Mouse (Mus musculus): ENCODE data around the gene Nucb1. TPM values are rescaled to one million over a fixed set of nuclear protein-coding genes. Genes with fewer than 3 reads are reported as not detected.

Nucb1 gene
- polyA plus RNA-seq, 1 experiment = 115 TPM

DNA sequence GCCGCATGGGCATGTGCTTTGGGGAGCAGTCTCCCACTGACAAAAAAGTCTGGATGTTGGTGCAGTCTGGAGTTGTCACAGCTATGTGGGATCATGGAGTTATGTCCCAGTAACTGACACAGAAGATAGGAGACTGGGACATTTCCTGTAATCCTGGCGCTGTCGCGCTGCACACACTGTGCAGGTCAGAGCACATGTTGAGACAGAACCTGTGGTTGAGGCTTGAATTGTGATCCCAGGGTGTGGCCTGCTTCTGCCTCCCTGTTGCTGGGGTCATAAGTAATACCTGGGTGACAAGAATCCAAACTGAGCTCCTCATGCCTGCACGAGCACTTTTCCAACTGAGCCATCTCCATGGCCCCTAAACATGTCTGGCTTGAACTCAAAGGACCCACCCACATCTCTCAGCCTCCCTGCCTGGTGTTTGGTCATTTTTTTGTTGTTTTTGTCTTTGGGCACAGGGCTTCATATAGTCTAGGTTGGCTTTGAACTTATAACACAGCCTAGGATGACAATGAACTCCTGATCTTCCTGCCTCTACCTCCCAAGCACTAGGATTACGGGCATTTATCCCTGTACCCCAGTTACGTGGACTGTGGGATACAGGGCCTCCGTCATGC is 17.9 kb downstream of the Nucb1 start:
- H3K4me3 ChIP-seq (ENCODE audit: insufficient read depth, poor library complexity, severe bottlenecking) = no peak overlapping the region
- no peaks in the 10 kb centered on the region for H3K36me3 ChIP-seq (ENCODE audit: control insufficient read depth, insufficient read depth)
- no peak for TF ChIP-seq MAX (IDR thresholded peaks at IDR 0.05)
- no peak for TF ChIP-seq CTCF (IDR thresholded peaks at IDR 0.05; ENCODE audit: control insufficient read depth, insufficient read depth, insufficient read length)
- no peak for TF ChIP-seq MYOG (IDR thresholded peaks at IDR 0.05; ENCODE audit: control insufficient read depth, extremely low read depth, insufficient read length)
- no peak for TF ChIP-seq FOSL1 (IDR thresholded peaks at IDR 0.05; ENCODE audit: insufficient read depth, low read length, poor library complexity, severe bottlenecking)
- TF ChIP-seq CEBPB (IDR thresholded peaks at IDR 0.05; ENCODE audit: low read depth) = no peak
- TF ChIP-seq MYOD1 (IDR thresholded peaks at IDR 0.05; ENCODE audit: control insufficient read depth, insufficient read length, low read depth) = no peak
- TF ChIP-seq USF1 (IDR thresholded peaks at IDR 0.05; ENCODE audit: low read depth) = no peak
- no peaks in the 10 kb centered on the region for H3K79me3 ChIP-seq (ENCODE audit: low read depth)
- no peaks in the 10 kb centered on the region for H3K27me3 ChIP-seq (ENCODE audit: control insufficient read depth, insufficient read depth, insufficient read length)
- H3ac ChIP-seq (ENCODE audit: control insufficient read depth, insufficient read length, low read depth) = no peak overlapping the region
- H3K79me2 ChIP-seq (ENCODE audit: control insufficient read depth, insufficient read depth) = no peaks in the 10 kb centered on the region

DNA sequence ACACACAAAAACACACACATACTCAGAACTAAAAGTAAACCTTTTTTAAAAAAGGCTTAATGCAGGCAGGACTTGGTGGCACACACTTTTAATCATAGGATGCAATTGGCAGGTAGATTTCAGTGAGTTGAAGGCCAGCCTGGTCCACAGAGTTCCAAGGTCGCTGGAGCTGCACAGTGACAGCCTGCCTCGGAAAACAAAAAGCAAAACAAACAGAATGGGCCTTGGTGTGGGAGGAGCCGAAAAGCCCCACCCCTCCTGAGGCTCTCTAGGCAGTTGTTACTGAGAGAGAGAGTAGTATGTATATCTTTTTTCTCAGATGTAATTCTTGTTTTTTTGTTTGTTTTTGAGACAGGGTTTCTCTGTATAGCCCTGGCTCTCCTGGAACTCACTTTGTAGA is 18.9 kb downstream of the Nucb1 start:
- H3K36me3 ChIP-seq (ENCODE audit: control insufficient read depth, insufficient read depth) = no peaks in the 10 kb centered on the region
- no peak overlapping the region for H3ac ChIP-seq (ENCODE audit: control insufficient read depth, insufficient read length, low read depth)
- no peaks in the 10 kb centered on the region for H3K79me2 ChIP-seq (ENCODE audit: control insufficient read depth, insufficient read depth)
- TF ChIP-seq MYOG (IDR thresholded peaks at IDR 0.05; ENCODE audit: control insufficient read depth, extremely low read depth, insufficient read length) (no peak), USF1 (IDR thresholded peaks at IDR 0.05; ENCODE audit: low read depth) (no peak), MAX (IDR thresholded peaks at IDR 0.05) (no peak), CTCF (IDR thresholded peaks at IDR 0.05; ENCODE audit: control insufficient read depth, insufficient read depth, insufficient read length) (no peak), MYOD1 (IDR thresholded peaks at IDR 0.05; ENCODE audit: control insufficient read depth, insufficient read length, low read depth) (no peak), CEBPB (IDR thresholded peaks at IDR 0.05; ENCODE audit: low read depth) (no peak), FOSL1 (IDR thresholded peaks at IDR 0.05; ENCODE audit: insufficient read depth, low read length, poor library complexity, severe bottlenecking) (no peak)
- no peak overlapping the region for H3K4me3 ChIP-seq (ENCODE audit: insufficient read depth, poor library complexity, severe bottlenecking)
- no peaks in the 10 kb centered on the region for H3K79me3 ChIP-seq (ENCODE audit: low read depth)
- H3K27me3 ChIP-seq (ENCODE audit: control insufficient read depth, insufficient read depth, insufficient read length) = no peaks in the 10 kb centered on the region

DNA sequence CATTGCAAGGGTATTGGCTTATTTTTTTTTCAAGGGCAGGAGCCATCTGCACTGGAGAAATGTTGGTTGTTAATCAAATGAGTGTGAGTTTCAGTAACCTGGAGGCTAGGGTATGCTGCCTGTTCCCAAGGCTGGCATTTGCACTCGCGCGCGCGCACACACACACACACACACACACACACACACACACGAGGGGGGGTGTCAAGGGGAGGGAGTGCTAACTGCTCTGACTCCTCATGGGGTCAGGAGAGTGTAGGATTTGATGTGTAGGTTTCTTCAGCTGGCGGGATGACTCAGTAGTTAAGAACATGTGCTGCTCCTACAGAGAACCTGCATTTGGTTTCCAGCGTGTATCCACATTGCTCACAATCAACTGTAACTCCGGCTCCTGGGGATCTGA is 19.4 kb downstream of the Nucb1 start:
- no peaks in the 10 kb centered on the region for H3K36me3 ChIP-seq (ENCODE audit: control insufficient read depth, insufficient read depth)
- H3K27me3 ChIP-seq (ENCODE audit: control insufficient read depth, insufficient read depth, insufficient read length) = no peaks in the 10 kb centered on the region
- H3K79me2 ChIP-seq (ENCODE audit: control insufficient read depth, insufficient read depth) = no peaks in the 10 kb centered on the region
- no peaks in the 10 kb centered on the region for H3K79me3 ChIP-seq (ENCODE audit: low read depth)
- no peak for TF ChIP-seq MYOG (IDR thresholded peaks at IDR 0.05; ENCODE audit: control insufficient read depth, extremely low read depth, insufficient read length)
- no peak for TF ChIP-seq CTCF (IDR thresholded peaks at IDR 0.05; ENCODE audit: control insufficient read depth, insufficient read depth, insufficient read length)
- no peak for TF ChIP-seq CEBPB (IDR thresholded peaks at IDR 0.05; ENCODE audit: low read depth)
- TF ChIP-seq FOSL1 (IDR thresholded peaks at IDR 0.05; ENCODE audit: insufficient read depth, low read length, poor library complexity, severe bottlenecking) = no peak
- H3K4me3 ChIP-seq (ENCODE audit: insufficient read depth, poor library complexity, severe bottlenecking) = no peak overlapping the region
- no peak overlapping the region for H3ac ChIP-seq (ENCODE audit: control insufficient read depth, insufficient read length, low read depth)

DNA sequence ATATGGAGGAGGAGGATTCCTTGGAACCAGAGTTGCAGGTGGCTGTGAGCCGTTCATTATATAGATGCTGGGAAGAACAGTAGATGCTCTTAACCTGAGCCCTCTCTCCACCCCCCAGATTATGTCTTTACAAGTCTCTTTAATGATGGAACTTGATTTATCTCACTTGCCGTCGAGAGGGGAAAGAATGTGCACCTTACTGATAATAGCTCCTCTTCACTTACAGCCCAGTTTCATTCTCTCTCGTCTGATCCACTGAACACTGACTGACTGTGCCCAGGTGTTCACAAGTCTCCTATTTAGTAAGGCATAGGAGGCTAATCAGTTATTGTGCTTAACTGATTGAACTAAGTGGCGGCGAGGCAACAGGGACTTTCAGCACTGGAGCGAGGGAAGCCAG is 20.6 kb downstream of the Nucb1 start:
- Histone ChIP-seq H3K27me3 (ENCODE audit: control insufficient read depth, insufficient read depth, insufficient read length) (no peaks in the 10 kb centered on the region), H3K79me2 (ENCODE audit: control insufficient read depth, insufficient read depth) (no peaks in the 10 kb centered on the region), H3K36me3 (ENCODE audit: control insufficient read depth, insufficient read depth) (no peaks in the 10 kb centered on the region), H3ac (ENCODE audit: control insufficient read depth, insufficient read length, low read depth) (no peak overlapping the region), H3K79me3 (ENCODE audit: low read depth) (no peaks in the 10 kb centered on the region), H3K4me3 (ENCODE audit: insufficient read depth, poor library complexity, severe bottlenecking) (no peak overlapping the region)
- TF ChIP-seq CEBPB (IDR thresholded peaks at IDR 0.05; ENCODE audit: low read depth) (no peak), USF1 (IDR thresholded peaks at IDR 0.05; ENCODE audit: low read depth) (no peak), FOSL1 (IDR thresholded peaks at IDR 0.05; ENCODE audit: insufficient read depth, low read length, poor library complexity, severe bottlenecking) (no peak), CTCF (IDR thresholded peaks at IDR 0.05; ENCODE audit: control insufficient read depth, insufficient read depth, insufficient read length) (no peak), MYOD1 (IDR thresholded peaks at IDR 0.05; ENCODE audit: control insufficient read depth, insufficient read length, low read depth) (no peak), MAX (IDR thresholded peaks at IDR 0.05) (no peak), MYOG (IDR thresholded peaks at IDR 0.05; ENCODE audit: control insufficient read depth, extremely low read depth, insufficient read length) (no peak)

DNA sequence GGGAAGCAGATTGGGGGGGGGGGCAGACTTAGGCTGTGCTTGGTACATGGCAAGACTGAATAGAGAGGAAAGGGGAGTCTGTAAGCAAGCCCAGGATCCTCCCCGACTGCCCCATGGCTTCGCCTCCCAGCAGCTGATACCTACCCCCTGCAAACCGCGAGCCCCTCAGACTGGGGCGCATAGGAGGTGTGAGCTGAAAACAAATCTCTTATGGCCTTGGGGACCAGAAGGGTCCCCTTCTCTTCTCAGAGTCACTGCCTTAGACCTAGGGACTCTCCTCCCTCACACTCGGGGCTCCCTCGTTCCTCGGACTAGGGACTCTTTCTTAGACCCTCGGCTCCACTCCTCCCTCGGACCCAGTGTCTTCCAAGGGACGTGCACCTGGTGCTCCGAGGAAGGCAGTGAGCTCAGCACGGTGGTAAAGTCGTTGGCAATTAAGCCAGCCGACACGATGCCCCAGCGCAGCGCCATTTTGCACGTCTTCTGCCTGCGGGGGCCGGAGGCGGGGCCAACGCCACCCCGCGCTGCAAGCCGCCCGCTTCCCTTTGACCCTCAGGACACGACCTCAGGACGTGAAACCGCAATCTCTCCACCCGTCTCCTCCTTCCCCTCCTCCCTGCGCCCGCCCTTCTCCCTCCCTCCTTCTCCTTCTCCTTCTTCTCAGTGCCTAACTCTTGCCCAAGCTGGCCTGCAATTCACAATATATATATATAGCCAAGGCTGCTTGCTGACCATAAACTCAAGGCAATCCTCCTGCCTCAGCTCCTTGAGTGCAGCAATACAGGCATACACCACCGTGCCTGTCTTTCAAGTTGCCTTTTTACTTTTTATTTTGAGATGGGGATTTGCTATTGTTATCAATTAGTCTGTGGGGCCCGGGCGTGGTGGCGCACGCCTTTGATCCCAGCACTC is 21.7 kb downstream of the Nucb1 start, which contains the start of gene Dhdh:
TSS of gene Dhdh (minus strand) at position 513 of the 912 bp plus-strand sequence.
- TF ChIP-seq MAX (IDR thresholded peaks at IDR 0.05) (no peak), CTCF (IDR thresholded peaks at IDR 0.05; ENCODE audit: control insufficient read depth, insufficient read depth, insufficient read length) (no peak), MYOD1 (IDR thresholded peaks at IDR 0.05; ENCODE audit: control insufficient read depth, insufficient read length, low read depth) (no peak), MYOG (IDR thresholded peaks at IDR 0.05; ENCODE audit: control insufficient read depth, extremely low read depth, insufficient read length) (no peak), CEBPB (IDR thresholded peaks at IDR 0.05; ENCODE audit: low read depth) (no peak)
- Histone ChIP-seq H3K4me3 (ENCODE audit: insufficient read depth, poor library complexity, severe bottlenecking) (no peak within 1 kb of the TSS), H3K27me3 (ENCODE audit: control insufficient read depth, insufficient read depth, insufficient read length) (no peaks in the 10 kb centered on the region)

More for the DNA sequence above, 21.7 kb downstream of the Nucb1 start, which contains the start of gene Dhdh:
- Histone ChIP-seq H3K79me3 (ENCODE audit: low read depth) (no peaks in the 10 kb centered on the region), H3K79me2 (ENCODE audit: control insufficient read depth, insufficient read depth) (no peaks in the 10 kb centered on the region), H3ac (ENCODE audit: control insufficient read depth, insufficient read length, low read depth) (no peak within 1 kb of the TSS), H3K36me3 (ENCODE audit: control insufficient read depth, insufficient read depth) (no peaks in the 10 kb centered on the region)
